Mouse (Mus musculus): ENCODE results near the gene Prkag2. TPM values are rescaled to one million over a fixed set of nuclear protein-coding genes. Genes with fewer than 3 reads are reported as not detected.
"Not testable (repeated sequence)": the region's sequence is repeated elsewhere in the genome, so short reads cannot be mapped to it uniquely, and the experiment has no call there.

Gene Prkag2
- total RNA-seq, 2 experiments from 2014 or later, result 12.3 to 20.6 TPM

DNA sequence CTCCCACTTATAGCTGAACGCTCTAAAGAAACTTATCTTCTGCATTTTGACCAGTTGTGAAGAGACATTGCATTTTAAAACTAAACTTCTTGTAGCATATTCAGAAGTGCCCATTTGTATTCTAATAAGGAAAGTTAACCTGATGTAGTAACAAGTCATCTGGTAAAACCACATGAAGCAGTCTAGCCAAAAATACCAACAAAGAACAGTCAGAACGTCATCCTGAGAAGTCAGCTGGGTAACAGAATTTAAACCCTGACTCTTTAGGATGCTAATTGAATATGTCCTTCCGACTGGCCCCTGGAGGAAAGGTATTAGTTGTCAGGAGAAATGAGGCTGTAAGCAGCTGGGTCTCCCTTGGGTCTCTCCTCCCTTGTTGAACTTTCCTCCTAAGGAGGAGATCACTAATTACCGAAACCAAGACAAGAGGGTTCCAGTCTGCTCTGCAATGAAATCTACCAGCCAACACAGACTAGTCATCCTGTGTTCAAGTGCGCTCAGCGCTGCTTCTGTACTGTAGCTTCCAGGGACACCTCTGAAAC, 276.5 kb downstream of the Prkag2 start:
- no peak for DNase-seq

DNA sequence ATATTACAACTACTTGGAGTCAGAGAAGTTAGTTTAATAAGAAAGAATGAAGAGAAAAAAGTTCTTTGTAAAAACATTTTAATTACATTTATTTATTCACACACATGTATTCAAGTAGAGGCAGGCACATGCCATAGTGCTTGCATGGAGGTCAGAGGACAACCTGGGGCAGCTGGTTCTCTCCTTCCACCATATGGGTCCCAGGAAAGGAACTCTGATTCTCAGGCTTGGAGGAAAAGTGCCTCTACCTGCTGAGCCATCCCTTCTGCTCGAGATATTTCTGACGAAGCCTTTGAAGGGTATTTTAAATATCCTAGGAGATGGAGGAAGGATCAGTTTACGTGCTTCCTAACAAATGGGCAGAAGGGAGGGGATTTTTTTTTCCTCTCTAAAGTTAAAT, 277.7 kb downstream of the Prkag2 start:
- no peak for DNase-seq

DNA sequence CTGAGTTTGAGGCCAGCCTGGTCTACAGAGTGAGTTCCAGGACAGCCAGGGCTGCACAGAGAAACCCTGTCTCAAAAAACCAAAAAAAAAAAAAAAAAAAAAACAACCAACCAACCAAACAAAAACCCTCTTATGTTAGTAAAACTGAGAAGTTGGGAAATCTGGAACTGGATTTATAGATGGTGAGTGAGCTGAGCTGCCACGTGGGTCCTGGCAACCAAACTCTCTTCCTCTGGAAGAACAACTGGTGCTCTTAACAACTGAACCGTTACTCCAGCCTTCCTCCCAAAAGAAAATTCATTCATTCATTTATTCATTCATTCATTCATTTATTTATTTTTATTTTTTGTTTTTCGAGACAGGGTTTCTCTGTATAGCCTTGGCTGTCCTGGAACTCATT, 278.2 kb downstream of the Prkag2 start:
- DNase-seq, result not testable (repeated sequence)

DNA sequence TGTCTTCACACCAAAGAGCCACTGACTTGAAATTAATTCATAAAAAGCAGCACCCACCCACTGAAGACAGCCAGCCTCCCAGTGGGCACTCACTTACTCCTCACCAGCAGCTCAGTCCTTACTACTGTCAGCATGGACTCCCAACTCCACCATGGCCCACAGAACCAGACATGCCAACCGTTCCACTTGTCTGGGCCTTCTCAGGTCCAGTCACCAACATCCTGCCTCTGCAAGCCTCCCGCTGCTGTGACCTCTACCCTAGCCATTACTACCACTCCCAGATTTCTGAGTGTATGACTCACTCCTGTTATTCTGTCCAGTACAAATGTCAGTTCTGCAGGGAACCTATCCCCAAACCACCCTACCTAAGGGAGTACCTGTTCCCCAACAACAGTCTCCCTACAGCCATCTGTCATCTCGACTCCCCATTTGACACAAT, 279.0 kb downstream of the Prkag2 start:
- DNase-seq, result no peak

DNA sequence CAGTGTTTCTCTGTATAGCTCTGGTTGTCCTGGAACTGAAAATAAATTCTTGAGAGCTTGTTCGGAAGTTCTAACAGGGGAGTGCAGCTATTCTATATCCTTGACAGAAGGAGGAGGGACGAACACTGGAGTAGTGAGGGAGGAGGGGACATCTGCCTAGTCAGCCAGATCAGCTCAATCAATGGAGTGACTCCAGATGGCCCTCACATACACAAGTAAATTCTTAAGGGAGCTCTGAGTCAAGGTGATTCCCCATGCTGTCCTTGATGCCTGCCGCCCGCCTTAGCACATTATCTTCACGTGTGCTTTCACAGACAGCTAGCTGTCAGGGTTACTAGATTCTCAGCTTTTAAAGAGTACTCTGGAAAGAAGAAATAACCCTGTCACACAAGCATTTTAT, 279.8 kb downstream of the Prkag2 start:
- no peak for DNase-seq

DNA sequence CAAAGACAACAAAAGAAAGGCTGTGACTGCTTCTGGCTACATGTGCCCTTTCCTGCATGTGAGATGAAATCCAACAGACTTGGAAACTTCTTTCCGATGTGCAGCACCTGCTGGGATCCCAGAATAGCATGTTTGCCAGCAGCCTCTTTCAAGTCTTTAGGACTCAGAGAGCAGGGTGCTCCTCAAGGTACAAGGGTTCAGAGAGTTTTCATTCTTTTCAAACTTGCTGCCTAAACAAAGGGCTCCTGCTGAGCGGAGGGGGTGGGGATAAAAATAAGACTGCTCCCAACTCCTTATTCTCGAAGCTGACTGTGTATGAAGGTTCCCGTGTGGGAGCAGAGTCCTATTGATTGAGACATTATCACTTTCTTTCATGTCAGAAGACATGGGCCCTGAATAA, 283.3 kb downstream of the Prkag2 start:
- no peak for DNase-seq

DNA sequence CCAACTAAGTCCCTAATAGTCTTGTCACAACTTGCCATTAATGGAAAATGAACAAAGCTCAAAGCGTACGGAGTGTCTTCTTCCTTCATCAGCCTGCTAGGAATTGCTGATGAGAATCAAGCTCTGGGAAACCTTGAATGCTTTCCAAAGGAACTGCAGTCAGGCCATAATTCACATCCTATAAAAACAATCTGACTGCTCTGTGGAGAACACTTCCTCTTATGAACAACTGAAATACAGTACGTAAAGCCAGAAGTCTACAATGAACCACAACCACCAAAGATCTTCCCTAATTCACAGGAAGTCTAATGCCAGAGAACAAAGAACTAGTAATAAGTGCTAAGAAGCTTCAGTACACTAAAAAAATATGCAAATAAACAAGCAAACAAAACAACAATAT, 286.5 kb downstream of the Prkag2 start:
- DNase-seq, result no peak

DNA sequence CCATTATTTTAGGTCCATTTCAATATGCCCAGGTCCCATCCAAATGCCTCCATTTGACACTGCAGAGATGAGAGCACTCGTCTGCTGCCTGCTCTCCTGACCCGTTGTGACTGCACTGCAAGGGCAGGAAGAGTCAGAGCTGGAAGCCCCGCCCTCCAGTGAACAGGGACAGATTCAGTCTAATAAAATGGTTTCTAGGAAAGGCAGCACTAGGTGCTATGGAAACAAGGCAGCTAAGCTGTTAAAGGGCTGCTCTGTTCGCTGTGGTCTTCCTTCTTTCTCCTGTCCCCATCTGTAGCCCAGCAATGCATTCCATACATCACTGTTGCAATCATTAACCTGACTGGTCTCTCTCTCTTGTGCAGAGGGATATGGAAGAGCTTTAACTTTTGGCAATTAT, 287.4 kb downstream of the Prkag2 start:
- no peak for DNase-seq

Other genes starting within 250 kb of the Prkag2 start
- not detected for gene Galntl5, start 80.8 kb upstream of the Prkag2 start, total RNA-seq (2021)
- gene Galnt11, start 121.3 kb upstream of the Prkag2 start, total RNA-seq (2021), result 10 to 100 TPM; 17.1 to 19.1 TPM
- gene E130116L18Rik, start 122.5 kb upstream of the Prkag2 start, total RNA-seq (2021), result not detected